Mouse (Mus musculus) kidney, adult 18-20 months (tissue): ENCODE measurements around the gene C9orf72.
"Not testable (repeated sequence)": the region's sequence is repeated elsewhere in the genome, so short reads cannot be mapped to it uniquely, and the experiment has no call there.

Experiments used
- DNase-seq: peaks from one replicate; pipeline ENCODE4 v3.0.0; 2021

C9orf72 gene

GRCm38 (mm10) chr4:35225734-35226495 lies at the start of gene C9orf72:
C9orf72 (minus strand) TSS chr4:35226175.
- DNase-seq = peak; percentile 98

- no peak for DNase-seq
Measured at GRCm38 (mm10) chr4:35259006-35259405, 33.0 kb upstream of the C9orf72 start.

- no peak for DNase-seq
Measured at GRCm38 (mm10) chr4:35244023-35244422, 18.0 kb upstream of the C9orf72 start.

GRCm38 (mm10) chr4:35241735-35242134 lies 15.8 kb upstream of the C9orf72 start:
- DNase-seq = no peak

- DNase-seq = no peak
Measured at GRCm38 (mm10) chr4:35238696-35239095, 12.7 kb upstream of the C9orf72 start.

GRCm38 (mm10) chr4:35238240-35238639 lies 12.3 kb upstream of the C9orf72 start:
- not testable (repeated sequence) for DNase-seq

- DNase-seq = no peak
Measured at GRCm38 (mm10) chr4:35236313-35236712, 10.3 kb upstream of the C9orf72 start.

- no peak for DNase-seq
Measured at GRCm38 (mm10) chr4:35228260-35228659, 2.3 kb upstream of the C9orf72 start.

- DNase-seq = no peak
Measured at GRCm38 (mm10) chr4:35226496-35226992, 569 bp upstream of the C9orf72 start.

GRCm38 (mm10) chr4:35225141-35225733 lies 738 bp downstream of the C9orf72 start:
- DNase-seq = peak; percentile 34

GRCm38 (mm10) chr4:35224101-35224500 lies 1.9 kb downstream of the C9orf72 start:
- no peak for DNase-seq

GRCm38 (mm10) chr4:35223376-35223988 lies 2.5 kb downstream of the C9orf72 start:
- DNase-seq = no peak

- no peak for DNase-seq
Measured at GRCm38 (mm10) chr4:35221903-35222302, 4.1 kb downstream of the C9orf72 start.

GRCm38 (mm10) chr4:35221131-35221530 lies 4.8 kb downstream of the C9orf72 start:
- no peak for DNase-seq

GRCm38 (mm10) chr4:35220108-35220731 lies 5.8 kb downstream of the C9orf72 start:
- no peak for DNase-seq

- DNase-seq = no peak
Measured at GRCm38 (mm10) chr4:35204659-35205058, 21.3 kb downstream of the C9orf72 start.

GRCm38 (mm10) chr4:35203724-35204123 lies 22.3 kb downstream of the C9orf72 start:
- no peak for DNase-seq

- DNase-seq = no peak
Measured at GRCm38 (mm10) chr4:35201700-35202099, 24.3 kb downstream of the C9orf72 start.

GRCm38 (mm10) chr4:35192725-35193124 lies 33.2 kb downstream of the C9orf72 start:
- no peak for DNase-seq

- DNase-seq = no peak
Measured at GRCm38 (mm10) chr4:35189794-35190193, 36.2 kb downstream of the C9orf72 start.

- no peak for DNase-seq
Measured at GRCm38 (mm10) chr4:35187617-35188326, 38.2 kb downstream of the C9orf72 start.

- no peak for DNase-seq
Measured at GRCm38 (mm10) chr4:35177926-35178645, 47.9 kb downstream of the C9orf72 start.
